Mouse (Mus musculus) bone marrow, adult 2 months (tissue): ENCODE data around the gene Patl2. TPM values are rescaled to one million over a fixed set of nuclear protein-coding genes. Genes with fewer than 3 reads are reported as not detected.

ENCODE experiments used
- H3K27ac ChIP-seq: fragments of 200-500 bp; 2 replicates; pipeline ENCODE4 v1.5.1; 2012; ENCODE audit warnings: low read depth, mild to moderate bottlenecking, control low read depth, inconsistent platforms, low read length; ENCODE audit not compliant: control insufficient read depth, poor library complexity, insufficient read depth
- H3K4me1 ChIP-seq: fragments of 200-500 bp; 2 replicates; pipeline ENCODE4 v1.6.1; 2011; ENCODE audit warnings: low read length; ENCODE audit not compliant: control insufficient read depth, insufficient read depth
- H3K4me3 ChIP-seq: fragments of 200-500 bp; replicated peaks from 2 replicates; pipeline ENCODE3; 2011; ENCODE audit warnings: mild to moderate bottlenecking, low read depth, low read length, control low read depth; ENCODE audit not compliant: control insufficient read depth
- CTCF ChIP-seq: fragments of 200-500 bp; IDR thresholded peaks from 2 replicates; pipeline ENCODE4 v1.5.1; 2011; ENCODE audit warnings: low read length, control low read depth; ENCODE audit not compliant: control insufficient read depth, insufficient read depth
- POLR2A ChIP-seq: fragments of 200-500 bp; IDR thresholded peaks from 2 replicates; pipeline ENCODE4 v1.6.1; 2011; ENCODE audit warnings: low read depth, mild to moderate bottlenecking, control low read depth, low read length, borderline replicate concordance; ENCODE audit not compliant: control insufficient read depth
- WGBS: fragments of 180-500 bp; shearing (Covaris S2); methylation state at CpG from one replicate; pipeline ENCODE4 v1.1.7; 2018; 5-methylcytosine and 5-hydroxymethylcytosine counted together
- polyA plus RNA-seq: library from polyadenylated mRNA; stranded (reverse); fragments of >200 nt; gene quantifications from 2 replicates; pipeline ENCODE4 v1.2.4, GENCODE M21; 2011; ENCODE audit warnings: low replicate concordance; ENCODE audit not compliant: missing spikeins, insufficient read depth, insufficient read length

Gene Patl2
- polyA plus RNA-seq, 1 experiment, result not detected

DNA sequence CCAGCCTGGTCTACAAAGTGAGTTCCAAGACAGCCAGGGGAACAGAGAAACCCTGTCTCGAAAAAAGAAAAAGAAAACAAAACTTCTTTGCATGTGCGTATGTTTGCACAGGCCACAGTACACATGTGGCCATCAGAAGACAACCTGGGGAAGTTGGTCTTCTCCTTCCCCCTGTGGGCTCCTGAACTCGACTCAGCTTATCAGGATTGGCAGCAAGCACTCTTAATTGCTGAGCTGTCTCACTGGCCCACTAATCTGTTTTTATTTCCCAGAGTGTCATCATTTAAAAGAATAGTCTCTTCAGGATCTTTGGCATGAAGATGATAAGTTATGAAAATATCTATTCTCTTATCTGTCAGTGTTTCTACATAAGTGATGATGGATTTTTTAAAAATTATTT lies 5.9 kb upstream of the Patl2 start:
- no peak overlapping the region for H3K27ac ChIP-seq

DNA sequence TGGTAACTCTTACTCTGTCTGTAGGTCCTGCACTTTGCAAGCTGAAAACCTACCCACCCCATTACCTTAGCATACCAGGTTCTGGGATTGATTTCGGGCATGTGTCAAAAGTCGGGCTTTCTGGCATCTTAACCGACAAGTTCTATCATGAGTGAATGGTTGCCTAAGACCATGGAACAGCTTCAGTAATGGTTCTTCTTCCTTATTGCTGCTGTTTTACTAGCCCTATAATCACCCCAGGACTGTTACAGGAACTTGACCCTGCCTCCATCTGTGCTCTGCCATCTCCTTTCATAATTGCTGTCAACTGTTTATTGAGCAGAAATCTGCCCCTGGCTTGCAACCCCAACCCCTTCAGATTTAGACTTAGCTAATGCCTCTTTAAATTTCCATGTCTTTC lies 762 bp upstream of the Patl2 start:
- TF ChIP-seq POLR2A (no peak), CTCF (no peak)
- no peaks in the 10 kb centered on the region for H3K4me1 ChIP-seq
- no peak overlapping the region for H3K27ac ChIP-seq
- 74% methylated on average over 3 of the region's 3 CpGs for WGBS
- no peak overlapping the region for H3K4me3 ChIP-seq

More for the DNA sequence above, 5.9 kb upstream of the Patl2 start:
- 51% methylated on average over 3 of the region's 3 CpGs for WGBS
- TF ChIP-seq POLR2A (no peak), CTCF (no peak)
- Histone ChIP-seq H3K4me1 (no peaks in the 10 kb centered on the region), H3K4me3 (no peak overlapping the region)

DNA sequence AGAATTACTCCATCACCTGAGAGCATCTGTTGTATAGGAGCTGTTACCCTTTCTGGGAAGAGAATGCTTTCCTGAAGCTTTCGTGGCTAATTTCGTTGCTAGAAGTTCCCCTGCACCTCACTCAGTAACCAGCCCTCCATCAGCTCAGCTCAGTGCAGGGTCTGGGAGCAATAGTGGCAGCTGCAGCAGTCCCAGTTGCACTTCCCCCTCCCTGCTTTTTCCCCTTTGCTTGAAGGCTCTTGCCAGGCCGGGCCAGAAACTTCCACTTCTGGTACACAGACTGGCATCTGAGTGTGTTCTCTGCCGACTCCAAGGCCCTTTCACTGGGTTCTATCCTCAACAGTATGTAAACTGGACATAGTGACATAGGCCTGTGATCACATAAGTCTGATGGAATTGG lies 903 bp downstream of the Patl2 start:
- TF ChIP-seq CTCF (no peak), POLR2A (no peak)
- 49% methylated on average over 4 of the region's 4 CpGs for WGBS
- Histone ChIP-seq H3K4me1 (no peaks in the 10 kb centered on the region), H3K4me3 (no peak overlapping the region), H3K27ac (no peak overlapping the region)

DNA sequence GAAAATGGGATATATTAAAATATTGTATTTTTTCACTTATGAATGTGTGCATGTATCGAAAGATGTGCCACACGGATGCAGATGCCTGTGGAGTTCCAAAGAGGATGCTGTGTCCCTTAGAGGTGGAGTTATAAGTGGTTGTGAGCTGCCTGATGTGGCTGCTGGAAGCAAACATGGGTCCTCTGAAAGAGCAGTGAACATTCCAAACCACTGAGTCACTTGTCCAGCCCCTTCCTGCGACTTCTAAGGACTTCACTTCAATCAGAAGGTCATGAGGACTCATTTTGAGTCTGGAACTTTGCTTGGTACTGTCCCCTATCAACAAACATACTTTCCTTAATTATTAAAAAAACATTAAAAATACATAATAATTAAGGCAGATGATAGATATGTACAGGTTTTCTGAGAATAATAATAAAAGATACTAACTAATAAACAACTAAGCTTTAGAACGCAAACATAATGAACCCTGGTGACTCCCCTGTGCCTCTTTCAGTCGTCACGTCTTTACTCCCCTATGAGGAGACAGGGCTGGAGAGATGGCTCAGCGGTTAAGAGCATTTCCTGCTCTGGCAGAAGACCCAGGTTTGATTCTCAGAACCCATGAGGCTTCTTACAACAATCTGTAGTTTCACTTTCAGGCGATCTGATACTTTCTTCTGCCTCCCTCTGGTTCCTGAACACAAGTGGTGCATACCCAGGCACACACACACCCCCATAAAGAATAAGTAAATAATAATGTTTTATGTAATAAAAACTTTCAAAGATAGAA lies 5.8 kb downstream of the Patl2 start:
- no peak overlapping the region for H3K27ac ChIP-seq
- WGBS, result 51% methylated on average over 8 of the region's 8 CpGs
- TF ChIP-seq CTCF (no peak), POLR2A (no peak)
- no peak overlapping the region for H3K4me3 ChIP-seq
- H3K4me1 ChIP-seq, result no peaks in the 10 kb centered on the region

DNA sequence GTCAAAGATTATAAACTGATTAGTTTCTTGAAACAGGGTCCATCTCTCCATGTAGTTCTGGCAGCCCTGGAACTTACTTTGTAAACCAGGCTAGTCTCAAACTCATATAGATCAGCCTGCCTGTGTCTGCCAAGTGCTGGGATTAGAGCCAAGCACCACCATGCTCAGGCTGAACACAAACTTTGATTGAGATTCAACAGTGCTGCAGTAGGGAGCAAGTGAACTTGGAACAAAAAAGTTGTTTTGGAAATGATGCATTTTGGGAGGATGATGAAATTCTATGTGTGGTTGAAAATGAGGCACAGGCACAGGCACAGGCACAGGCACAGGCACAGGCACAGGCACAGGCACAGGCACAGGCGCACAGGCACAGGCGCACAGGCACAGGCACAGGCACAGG lies 13.8 kb downstream of the Patl2 start:
- H3K27ac ChIP-seq, result no peak overlapping the region
- no peaks in the 10 kb centered on the region for H3K4me1 ChIP-seq
- 83% methylated on average over 2 of the region's 2 CpGs for WGBS
- TF ChIP-seq CTCF (no peak), POLR2A (no peak)
- no peak overlapping the region for H3K4me3 ChIP-seq

DNA sequence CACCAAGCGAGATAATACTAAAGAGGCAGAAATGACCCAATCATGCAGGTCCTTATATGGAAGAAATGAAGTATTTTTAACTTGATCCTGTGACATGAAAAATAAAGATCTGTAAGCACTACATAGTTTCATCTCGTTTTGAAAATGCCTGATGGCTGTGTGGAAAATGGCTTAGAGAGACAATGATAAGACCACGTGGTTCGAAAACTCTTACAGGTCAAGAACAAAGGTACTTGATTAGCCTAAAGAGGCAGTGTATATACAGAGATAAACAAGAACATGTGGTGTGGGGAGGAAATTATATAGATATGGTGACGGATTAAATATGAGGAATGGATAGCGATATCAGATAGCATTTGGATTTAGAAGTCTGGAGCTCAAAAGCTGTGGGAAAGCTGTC lies 14.7 kb downstream of the Patl2 start:
- no peaks in the 10 kb centered on the region for H3K4me1 ChIP-seq
- H3K27ac ChIP-seq, result no peak overlapping the region
- TF ChIP-seq CTCF (no peak), POLR2A (no peak)
- 68% methylated on average over 6 of the region's 6 CpGs for WGBS
- H3K4me3 ChIP-seq, result no peak overlapping the region

DNA sequence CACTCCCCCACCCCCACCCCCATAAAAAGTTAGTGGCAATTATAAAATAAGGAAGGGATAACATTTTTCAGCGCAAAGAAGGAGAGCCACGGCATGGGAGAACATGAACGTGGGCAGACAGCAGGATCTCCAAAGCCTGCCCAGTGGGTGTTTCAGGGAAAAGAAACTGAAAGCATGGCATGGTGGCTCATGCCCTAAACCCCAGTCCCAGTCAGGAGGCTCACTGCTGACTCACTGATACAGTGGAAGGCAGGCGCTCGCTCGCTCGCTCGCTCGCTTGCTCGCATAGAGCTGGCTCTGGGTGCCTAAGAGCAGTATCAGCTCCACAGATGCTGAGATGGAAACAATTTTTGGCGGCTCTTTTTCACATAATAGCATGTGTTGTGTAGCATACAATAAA lies 21.7 kb downstream of the Patl2 start:
- peaks cover 2% of the 10 kb centered on the region; the same call in 1 of the 2 replicates for H3K4me1 ChIP-seq
- peak overlapping the region; percentile 1; the same call in 1 of the 2 replicates for H3K27ac ChIP-seq
- TF ChIP-seq CTCF (no peak), POLR2A (peak; percentile 34; the same call in 1 of the 2 replicates)
- H3K4me3 ChIP-seq, result peak overlapping the region; percentile 68
- WGBS, result 5% methylated on average over 11 of the region's 11 CpGs

DNA sequence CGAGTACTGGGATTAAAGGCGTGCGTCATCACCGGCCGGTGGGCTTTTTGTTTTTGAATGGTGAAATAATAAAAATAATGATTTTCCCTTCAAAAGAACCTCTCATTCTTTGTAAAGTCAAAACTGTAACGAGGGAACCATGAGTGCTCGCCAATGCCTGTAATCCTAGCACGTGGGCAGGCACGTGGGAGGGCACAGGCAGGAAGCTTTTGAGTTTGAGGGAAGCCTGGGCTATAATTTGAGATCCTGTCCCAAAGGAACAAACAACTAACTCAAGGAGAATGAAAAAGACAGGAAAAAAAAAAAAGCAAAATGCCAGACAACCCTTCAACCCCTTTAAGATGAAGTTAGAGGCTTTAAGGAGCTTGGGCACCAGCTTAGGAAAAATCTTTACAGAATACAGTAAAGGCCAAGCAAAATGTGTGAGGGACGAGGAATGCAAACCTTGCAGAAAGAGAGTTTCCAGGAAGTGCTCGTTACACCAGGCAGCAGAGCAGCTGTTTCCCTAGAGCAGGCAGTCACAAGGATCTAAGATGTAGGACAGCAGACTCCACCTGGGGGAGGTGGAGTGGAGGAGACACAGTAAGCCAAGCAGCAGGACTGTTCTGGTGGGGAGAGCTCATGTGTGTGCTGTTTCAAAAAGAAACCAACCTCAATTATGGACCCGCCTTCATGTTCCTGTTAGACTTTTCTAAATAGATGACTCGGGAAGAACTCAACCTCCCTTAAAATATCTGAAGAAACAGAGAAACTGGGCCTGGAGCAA lies 22.4 kb downstream of the Patl2 start:
- no peak for TF ChIP-seq POLR2A
- no peak for TF ChIP-seq CTCF
- Histone ChIP-seq H3K4me3 (peak overlapping the region; percentile 68), H3K4me1 (peaks cover 2% of the 10 kb centered on the region; the same call in 1 of the 2 replicates), H3K27ac (peak overlapping the region; percentile 45; the same call in 1 of the 2 replicates)
- WGBS, result 47% methylated on average over 13 of the region's 13 CpGs
